Mouse (Mus musculus) thymus, postnatal 14 days (tissue): ENCODE data around the gene Gm10518.
"Not testable (repeated sequence)": the region's sequence is repeated elsewhere in the genome, so short reads cannot be mapped to it uniquely, and the experiment has no call there.

ENCODE experiments used
- DNase-seq: peaks from one replicate; pipeline ENCODE4 v3.0.0; 2021

Gene Gm10518

GRCm38 (mm10) chr1:179802610-179803512 is at the start of gene Gm10518:
Gm10518 (plus strand) TSS chr1:179803376.
- DNase-seq = peak; percentile 69

GRCm38 (mm10) chr1:179756477-179756876 is 46.7 kb upstream of the Gm10518 start:
- DNase-seq = no peak

- no peak for DNase-seq
These were observed 43.1 kb upstream of the Gm10518 start for GRCm38 (mm10) chr1:179760086-179760485.

- no peak for DNase-seq
These were observed 42.6 kb upstream of the Gm10518 start for GRCm38 (mm10) chr1:179760553-179760952.

GRCm38 (mm10) chr1:179776831-179777230 is 26.3 kb upstream of the Gm10518 start:
- DNase-seq = no peak

GRCm38 (mm10) chr1:179784098-179784497 is 19.1 kb upstream of the Gm10518 start:
- DNase-seq = no peak

GRCm38 (mm10) chr1:179785502-179785901 is 17.7 kb upstream of the Gm10518 start:
- no peak for DNase-seq

- DNase-seq = no peak
These were observed 15.9 kb upstream of the Gm10518 start for GRCm38 (mm10) chr1:179787281-179787680.

GRCm38 (mm10) chr1:179798794-179799193 is 4.4 kb upstream of the Gm10518 start:
- DNase-seq = no peak

GRCm38 (mm10) chr1:179803513-179804139 is 450 bp downstream of the Gm10518 start, which contains the start of gene Ahctf1:
Ahctf1 (minus strand) TSS chr1:179803680.
- DNase-seq = peak; percentile 93

- no peak for DNase-seq
These were observed 1.1 kb downstream of the Gm10518 start for GRCm38 (mm10) chr1:179804140-179804881.

GRCm38 (mm10) chr1:179805751-179806150 is 2.6 kb downstream of the Gm10518 start:
- no peak for DNase-seq

- DNase-seq = no peak
These were observed 4.3 kb downstream of the Gm10518 start for GRCm38 (mm10) chr1:179807468-179807867.

- no peak for DNase-seq
These were observed 5.1 kb downstream of the Gm10518 start for GRCm38 (mm10) chr1:179808300-179808699.

- no peak for DNase-seq
These were observed 10.2 kb downstream of the Gm10518 start for GRCm38 (mm10) chr1:179813385-179813784.

- no peak for DNase-seq
These were observed 11.4 kb downstream of the Gm10518 start for GRCm38 (mm10) chr1:179814616-179815015.

- DNase-seq = not testable (repeated sequence)
These were observed 15.5 kb downstream of the Gm10518 start for GRCm38 (mm10) chr1:179818490-179819278.

- DNase-seq = no peak
These were observed 21.4 kb downstream of the Gm10518 start for GRCm38 (mm10) chr1:179824549-179824948.

- no peak for DNase-seq
These were observed 24.9 kb downstream of the Gm10518 start for GRCm38 (mm10) chr1:179828051-179828450.

GRCm38 (mm10) chr1:179828900-179829299 is 25.7 kb downstream of the Gm10518 start:
- DNase-seq = no peak

GRCm38 (mm10) chr1:179832710-179833240 is 29.6 kb downstream of the Gm10518 start:
- no peak for DNase-seq

GRCm38 (mm10) chr1:179833596-179833995 is 30.4 kb downstream of the Gm10518 start:
- no peak for DNase-seq
